Mouse (Mus musculus) stomach, embryonic 14.5 days (tissue): ENCODE measurements around the gene Ank2. TPM values are rescaled to one million over a fixed set of nuclear protein-coding genes. Genes with fewer than 3 reads are reported as not detected.

ENCODE experiments used
- ATAC-seq: fragments of 200-750 bp; cut with Nextera tagmentation; 2 replicates; pipeline ENCODE4 v1.8.0; 2017; ENCODE audit warnings: low read depth, moderate TSS enrichment; ENCODE audit not compliant: insufficient number of reproducible peaks, insufficient read depth, low FRiP score
- H3K27ac ChIP-seq: fragments of 300-500 bp; sonication (generic); 2 replicates; pipeline ENCODE4 v1.5.1; 2014; ENCODE audit warnings: mild to moderate bottlenecking, low read length, moderate library complexity, mixed read lengths
- H3K27me3 ChIP-seq: fragments of 300-500 bp; sonication (generic); 2 replicates; pipeline ENCODE4 v1.6.1; 2014; ENCODE audit warnings: low read length, control low read depth, mixed read lengths; ENCODE audit not compliant: control insufficient read depth, insufficient read depth
- H3K36me3 ChIP-seq: fragments of 300-500 bp; sonication (generic); 2 replicates; pipeline ENCODE4 v1.6.1; 2014; ENCODE audit warnings: mild to moderate bottlenecking, control low read depth, low read length, moderate library complexity, mixed read lengths; ENCODE audit not compliant: control insufficient read depth, insufficient read depth
- H3K4me1 ChIP-seq: fragments of 300-500 bp; sonication (generic); 2 replicates; pipeline ENCODE4 v1.6.1; 2014; ENCODE audit warnings: low read length, control low read depth, mixed read lengths; ENCODE audit not compliant: control insufficient read depth, insufficient read depth
- H3K4me2 ChIP-seq: fragments of 300-500 bp; sonication (generic); replicated peaks from 2 replicates; pipeline ENCODE4 v1.6.1; 2014; ENCODE audit warnings: low read depth, low read length, control low read depth
- H3K4me3 ChIP-seq: fragments of 300-500 bp; sonication (generic); 2 replicates; pipeline ENCODE4 v1.5.1; 2014; ENCODE audit warnings: low read depth, low read length, control low read depth
- H3K9ac ChIP-seq: fragments of 300-500 bp; sonication (generic); replicated peaks from 2 replicates; pipeline ENCODE4 v1.6.1; 2014; ENCODE audit warnings: low read depth, mild to moderate bottlenecking, control low read depth, low read length, moderate library complexity, mixed read lengths
- H3K9me3 ChIP-seq: fragments of 300-500 bp; sonication (generic); 2 replicates; pipeline ENCODE4 v1.6.1; 2016; ENCODE audit warnings: low read depth, low read length, control low read depth; ENCODE audit not compliant: control insufficient read depth
- WGBS: fragments of 180-500 bp; shearing (Covaris S2); extraction: QIAGEN DNeasy Blood & Tissue Kit; methylation state at CpG from one replicate; pipeline ENCODE4 v1.1.7; 2014; 5-methylcytosine and 5-hydroxymethylcytosine counted together
- polyA plus RNA-seq: library from polyadenylated mRNA; unstranded; fragments of >200 nt; fragmentation: Nextera tagmentation; extraction: Ambion mirVana; gene quantifications from 2 replicates; pipeline ENCODE4 v1.2.1, GENCODE M21; 2014

Gene Ank2
- polyA plus RNA-seq, 1 experiment from 2014 or later, result 50.0 TPM

- no peaks in the 10 kb centered on the region for H3K36me3 ChIP-seq
- no peak overlapping the region for H3K4me2 ChIP-seq
- 59% methylated on average over 4 of the region's 4 CpGs for WGBS
- no peak overlapping the region for H3K9ac ChIP-seq
- no peaks in the 10 kb centered on the region for H3K9me3 ChIP-seq
- no peak for ATAC-seq
- no peaks in the 10 kb centered on the region for H3K27me3 ChIP-seq
- no peaks in the 10 kb centered on the region for H3K4me1 ChIP-seq
- no peak overlapping the region for H3K4me3 ChIP-seq
- H3K27ac ChIP-seq, result no peak overlapping the region
Observed at GRCm38 (mm10) chr3:127469164-127469752, 29.9 kb downstream of the Ank2 start.

- no peaks in the 10 kb centered on the region for H3K36me3 ChIP-seq
- WGBS, result 74% methylated on average over 8 of the region's 8 CpGs
- no peak for ATAC-seq
Observed at GRCm38 (mm10) chr3:127468569-127468968, 30.6 kb downstream of the Ank2 start.

DNA sequence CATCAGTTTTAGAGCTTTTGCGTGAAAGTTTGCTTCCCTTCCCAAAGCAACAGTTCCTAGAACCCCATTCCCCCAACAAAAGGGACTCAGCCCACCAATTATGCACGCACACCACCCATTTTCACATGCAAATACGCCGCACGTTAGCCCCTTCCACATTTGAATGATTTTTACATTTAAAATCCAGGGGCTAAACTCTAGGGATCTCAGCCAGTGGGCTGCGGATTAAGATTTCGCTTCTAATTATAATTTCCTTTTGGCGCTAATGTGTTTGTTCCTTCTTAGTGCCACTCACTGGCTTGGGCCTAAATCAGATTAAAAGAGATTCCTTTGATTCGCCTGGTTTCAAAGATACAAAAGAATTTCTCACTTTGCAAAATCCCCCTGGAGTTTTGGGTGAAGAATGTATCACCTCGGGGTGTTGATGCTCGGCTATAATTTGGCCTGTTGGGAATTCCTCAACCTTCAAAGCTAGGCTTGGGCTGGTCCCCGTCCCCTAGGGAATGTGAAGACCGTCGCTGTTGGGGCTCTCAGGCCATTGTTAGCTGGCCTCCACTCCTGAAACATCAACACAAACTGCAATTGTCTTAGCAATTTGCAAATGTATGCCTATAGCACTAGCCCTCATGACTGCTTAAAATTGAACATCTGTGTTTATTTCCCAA lies 35.2 kb downstream of the Ank2 start:
- no peak for ATAC-seq
- Histone ChIP-seq H3K4me3 (no peak overlapping the region), H3K27ac (no peak overlapping the region), H3K27me3 (no peaks in the 10 kb centered on the region), H3K4me1 (no peaks in the 10 kb centered on the region), H3K36me3 (no peaks in the 10 kb centered on the region), H3K9me3 (no peaks in the 10 kb centered on the region), H3K4me2 (no peak overlapping the region), H3K9ac (no peak overlapping the region)
- 58% methylated on average over 14 of the region's 14 CpGs for WGBS

More at GRCm38 (mm10) chr3:127468569-127468968, 30.6 kb downstream of the Ank2 start:
- H3K4me3 ChIP-seq, result no peak overlapping the region
- H3K4me2 ChIP-seq, result no peak overlapping the region
- no peaks in the 10 kb centered on the region for H3K9me3 ChIP-seq
- no peak overlapping the region for H3K9ac ChIP-seq
- H3K27ac ChIP-seq, result no peak overlapping the region
- no peaks in the 10 kb centered on the region for H3K4me1 ChIP-seq
- no peaks in the 10 kb centered on the region for H3K27me3 ChIP-seq

- no peak overlapping the region for H3K4me2 ChIP-seq
- no peak overlapping the region for H3K9ac ChIP-seq
- H3K27me3 ChIP-seq, result no peaks in the 10 kb centered on the region
- H3K36me3 ChIP-seq, result no peaks in the 10 kb centered on the region
- no peaks in the 10 kb centered on the region for H3K4me1 ChIP-seq
- no peak overlapping the region for H3K4me3 ChIP-seq
- no peak overlapping the region for H3K27ac ChIP-seq
- no peak for ATAC-seq
- WGBS, result 33% methylated on average over 9 of the region's 9 CpGs
- no peaks in the 10 kb centered on the region for H3K9me3 ChIP-seq
Observed at GRCm38 (mm10) chr3:127463165-127463564, 36.0 kb downstream of the Ank2 start.

GRCm38 (mm10) chr3:127462413-127462812 lies 36.7 kb downstream of the Ank2 start:
- Histone ChIP-seq H3K9ac (no peak overlapping the region), H3K4me2 (no peak overlapping the region), H3K4me1 (no peaks in the 10 kb centered on the region), H3K27me3 (no peaks in the 10 kb centered on the region), H3K4me3 (no peak overlapping the region), H3K36me3 (no peaks in the 10 kb centered on the region), H3K27ac (no peak overlapping the region), H3K9me3 (no peaks in the 10 kb centered on the region)
- 78% methylated on average over 6 of the region's 6 CpGs for WGBS
- ATAC-seq, result no peak

GRCm38 (mm10) chr3:127460891-127461437 lies 38.2 kb downstream of the Ank2 start:
- no peak overlapping the region for H3K4me2 ChIP-seq
- no peak for ATAC-seq
- H3K4me1 ChIP-seq, result no peaks in the 10 kb centered on the region
- H3K27me3 ChIP-seq, result no peaks in the 10 kb centered on the region
- no peaks in the 10 kb centered on the region for H3K36me3 ChIP-seq
- no peak overlapping the region for H3K9ac ChIP-seq
- no peaks in the 10 kb centered on the region for H3K9me3 ChIP-seq
- H3K27ac ChIP-seq, result no peak overlapping the region
- H3K4me3 ChIP-seq, result no peak overlapping the region
- WGBS, result 61% methylated on average over 11 of the region's 11 CpGs

- no peak overlapping the region for H3K4me3 ChIP-seq
- no peaks in the 10 kb centered on the region for H3K4me1 ChIP-seq
- 16% methylated on average over 3 of the region's 3 CpGs for WGBS
- no peak overlapping the region for H3K4me2 ChIP-seq
- no peaks in the 10 kb centered on the region for H3K9me3 ChIP-seq
- no peak for ATAC-seq
- no peaks in the 10 kb centered on the region for H3K36me3 ChIP-seq
- no peak overlapping the region for H3K9ac ChIP-seq
- no peaks in the 10 kb centered on the region for H3K27me3 ChIP-seq
- H3K27ac ChIP-seq, result no peak overlapping the region
Observed at GRCm38 (mm10) chr3:127459858-127460257, 39.3 kb downstream of the Ank2 start.

- Histone ChIP-seq H3K4me3 (no peak overlapping the region), H3K4me2 (no peak overlapping the region), H3K9me3 (no peaks in the 10 kb centered on the region), H3K36me3 (no peaks in the 10 kb centered on the region), H3K4me1 (no peaks in the 10 kb centered on the region), H3K27ac (no peak overlapping the region), H3K9ac (no peak overlapping the region), H3K27me3 (no peaks in the 10 kb centered on the region)
- no peak for ATAC-seq
- WGBS, result 26% methylated on average over 11 of the region's 11 CpGs
Observed at GRCm38 (mm10) chr3:127458925-127459324, 40.2 kb downstream of the Ank2 start.
